Mouse (Mus musculus): ENCODE data around the gene Dusp12. TPM values are rescaled to one million over a fixed set of nuclear protein-coding genes. Genes with fewer than 3 reads are reported as not detected.

The Dusp12 gene
- polyA plus RNA-seq, 1 experiment from 2014 or later = 45.9 TPM

GRCm38 (mm10) chr1:170834756-170835155 lies 50.6 kb downstream of the Dusp12 start:
- no peak overlapping the region for H3K4me2 ChIP-seq (replicated peaks)
- WGBS = 78% methylated on average over 9 of the region's 9 CpGs
- H3K4me1 ChIP-seq (replicated peaks; ENCODE audit: control insufficient read depth, insufficient read depth, low read length) = no peaks in the 10 kb centered on the region
- peaks cover 19% of the 10 kb centered on the region for H3K36me3 ChIP-seq (replicated peaks; ENCODE audit: control insufficient read depth, insufficient read depth)
- H3K9me3 ChIP-seq (ENCODE audit: control insufficient read depth, low read length) = no peaks in the 10 kb centered on the region
- H3K4me3 ChIP-seq (replicated peaks; ENCODE audit: low read length) = no peak overlapping the region
- DNase-seq (ENCODE audit: low spot score) = no peak
- no peak overlapping the region for H3K9ac ChIP-seq
- ATAC-seq (ENCODE audit: low FRiP score) = no peak
- no peak overlapping the region for H3K27ac ChIP-seq
- H3K27me3 ChIP-seq (ENCODE audit: control insufficient read depth, insufficient read depth, low read length) = no peaks in the 10 kb centered on the region

GRCm38 (mm10) chr1:170829781-170830180 lies 55.6 kb downstream of the Dusp12 start:
- H3K27me3 ChIP-seq (ENCODE audit: control insufficient read depth, insufficient read depth, low read length) = no peaks in the 10 kb centered on the region
- H3K4me1 ChIP-seq (replicated peaks; ENCODE audit: control insufficient read depth, insufficient read depth, low read length) = no peaks in the 10 kb centered on the region
- no peaks in the 10 kb centered on the region for H3K9me3 ChIP-seq (ENCODE audit: control insufficient read depth, low read length)
- H3K4me2 ChIP-seq (replicated peaks) = no peak overlapping the region
- no peak for ATAC-seq (ENCODE audit: low FRiP score)
- no peak overlapping the region for H3K9ac ChIP-seq
- 92% methylated on average over 1 of the region's 1 CpGs for whole genome bisulfite sequencing
- H3K4me3 ChIP-seq (replicated peaks; ENCODE audit: low read length) = no peak overlapping the region
- no peak for DNase-seq (ENCODE audit: low spot score)
- no peak overlapping the region for H3K27ac ChIP-seq
- H3K36me3 ChIP-seq (replicated peaks; ENCODE audit: control insufficient read depth, insufficient read depth) = peaks cover 15% of the 10 kb centered on the region

GRCm38 (mm10) chr1:170829344-170829743 lies 56.0 kb downstream of the Dusp12 start:
- no peak for ATAC-seq (ENCODE audit: low FRiP score)
- H3K36me3 ChIP-seq (replicated peaks; ENCODE audit: control insufficient read depth, insufficient read depth) = peaks cover 15% of the 10 kb centered on the region
- H3K27me3 ChIP-seq (ENCODE audit: control insufficient read depth, insufficient read depth, low read length) = no peaks in the 10 kb centered on the region
- H3K4me3 ChIP-seq (replicated peaks; ENCODE audit: low read length) = no peak overlapping the region
- H3K9me3 ChIP-seq (ENCODE audit: control insufficient read depth, low read length) = no peaks in the 10 kb centered on the region
- no peak for DNase-seq (ENCODE audit: low spot score)
- no peak overlapping the region for H3K27ac ChIP-seq
- no peak overlapping the region for H3K9ac ChIP-seq
- 90% methylated on average over 6 of the region's 6 CpGs for WGBS
- no peaks in the 10 kb centered on the region for H3K4me1 ChIP-seq (replicated peaks; ENCODE audit: control insufficient read depth, insufficient read depth, low read length)
- H3K4me2 ChIP-seq (replicated peaks) = no peak overlapping the region

Other genes starting within 250 kb of the Dusp12 start
- 5.2 and 5.7 TPM in 2 replicates for gene Olfml2b, start 241.0 kb downstream of the Dusp12 start, polyA plus RNA-seq (2014; fragmentation: Nextera tagmentation; extraction: Ambion mirVana)
- gene Atf6, start 17.8 kb downstream of the Dusp12 start, polyA plus RNA-seq (2014; fragmentation: Nextera tagmentation; extraction: Ambion mirVana) = 9.9 and 10.9 TPM in 2 replicates
- 0.48 and 0.56 TPM in 2 replicates for gene Gm26620, start 475 bp downstream of the Dusp12 start, polyA plus RNA-seq (2014; fragmentation: Nextera tagmentation; extraction: Ambion mirVana)
- gene Fcrlb, start 27.4 kb upstream of the Dusp12 start, polyA plus RNA-seq (2014; fragmentation: Nextera tagmentation; extraction: Ambion mirVana) = 0.75 and 1.1 TPM in 2 replicates
- gene Fcrla, start 42.0 kb upstream of the Dusp12 start, polyA plus RNA-seq (2014; fragmentation: Nextera tagmentation; extraction: Ambion mirVana) = not detected in 2 replicates
- 1.2 and 1.8 TPM in 2 replicates for gene Fcgr2b, start 91.0 kb upstream of the Dusp12 start, polyA plus RNA-seq (2014; fragmentation: Nextera tagmentation; extraction: Ambion mirVana)
- gene Fcgr4, start 133.4 kb upstream of the Dusp12 start, polyA plus RNA-seq (2014; fragmentation: Nextera tagmentation; extraction: Ambion mirVana) = 0.33 and 0.56 TPM in 2 replicates
- gene Fcgr3, start 179.4 kb upstream of the Dusp12 start, polyA plus RNA-seq (2014; fragmentation: Nextera tagmentation; extraction: Ambion mirVana) = 9.6 and 11.6 TPM in 2 replicates
- 11.7 and 20.3 TPM in 2 replicates for gene Cfap126, start 228.4 kb upstream of the Dusp12 start, polyA plus RNA-seq (2014; fragmentation: Nextera tagmentation; extraction: Ambion mirVana)